Mouse (Mus musculus) erythroblast, embryonic 14.5 days (primary cell): ENCODE results near the gene Ifna11. TPM values are rescaled to one million over a fixed set of nuclear protein-coding genes. Genes with fewer than 3 reads are reported as not detected.
"Not testable (repeated sequence)": the region's sequence is repeated elsewhere in the genome, so short reads cannot be mapped to it uniquely, and the experiment has no call there.

ENCODE experiments used
- H3K27me3 ChIP-seq: 2 replicates; pipeline ENCODE4 v1.6.1; 2012; ENCODE audit warnings: inconsistent platforms; ENCODE audit not compliant: control insufficient read depth
- H3K36me3 ChIP-seq: 2 replicates; pipeline ENCODE4 v1.6.1; 2012; ENCODE audit warnings: mild to moderate bottlenecking, inconsistent platforms; ENCODE audit not compliant: control insufficient read depth
- H3K4me1 ChIP-seq: 2 replicates; pipeline ENCODE4 v1.6.1; 2012; ENCODE audit warnings: inconsistent platforms; ENCODE audit not compliant: control insufficient read depth
- H3K4me3 ChIP-seq: replicated peaks from 2 replicates; pipeline ENCODE3; 2012; ENCODE audit warnings: moderate library complexity, mild to moderate bottlenecking, inconsistent platforms
- H3K9me3 ChIP-seq: 2 replicates; pipeline ENCODE4 v1.6.1; 2012; ENCODE audit warnings: low read length, inconsistent platforms, mixed read lengths; ENCODE audit not compliant: control insufficient read depth
- GATA1 ChIP-seq: IDR thresholded peaks from 2 replicates; pipeline ENCODE4 v1.6.1; 2012; ENCODE audit warnings: low read length, inconsistent platforms, mixed read lengths
- TAL1 ChIP-seq: IDR thresholded peaks from 3 replicates; pipeline ENCODE4 v1.6.1; 2012; ENCODE audit warnings: low read length, inconsistent platforms, mixed read lengths
- polyA plus RNA-seq: library from polyadenylated mRNA; stranded (reverse); fragments of >175 nt; gene quantifications from 2 replicates; pipeline ENCODE4 v1.2.3, GENCODE M21; 2012

Ifna11 gene
- polyA plus RNA-seq, 1 experiment, result not detected

DNA sequence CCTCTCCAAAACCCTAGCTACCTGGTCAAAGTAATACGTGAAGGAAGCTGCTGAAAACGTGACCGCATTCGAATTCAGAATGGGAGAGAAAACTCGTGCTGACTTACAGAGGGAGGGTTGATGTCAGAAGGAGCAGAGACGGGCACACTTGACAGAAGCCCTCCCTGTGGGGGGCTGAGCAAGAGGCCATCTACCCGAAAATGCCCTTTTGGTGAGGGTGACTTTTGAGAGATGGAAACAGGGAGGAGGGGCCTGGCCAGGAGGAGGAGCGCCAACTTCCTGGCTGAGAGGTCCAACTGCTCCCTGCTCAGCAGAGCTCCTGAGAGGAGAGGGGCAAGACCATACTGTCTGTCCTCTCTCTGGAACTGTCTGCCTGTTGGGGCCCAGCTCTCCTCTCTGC lies 14.5 kb upstream of the Ifna11 start, which contains the start of gene Gm13288:
Gene Gm13288, plus strand, starts transcription at position 301 of the 400 bp plus-strand sequence.
- not testable (repeated sequence) for H3K27me3 ChIP-seq, H3K4me3 ChIP-seq, H3K36me3 ChIP-seq, H3K9me3 ChIP-seq, H3K4me1 ChIP-seq

DNA sequence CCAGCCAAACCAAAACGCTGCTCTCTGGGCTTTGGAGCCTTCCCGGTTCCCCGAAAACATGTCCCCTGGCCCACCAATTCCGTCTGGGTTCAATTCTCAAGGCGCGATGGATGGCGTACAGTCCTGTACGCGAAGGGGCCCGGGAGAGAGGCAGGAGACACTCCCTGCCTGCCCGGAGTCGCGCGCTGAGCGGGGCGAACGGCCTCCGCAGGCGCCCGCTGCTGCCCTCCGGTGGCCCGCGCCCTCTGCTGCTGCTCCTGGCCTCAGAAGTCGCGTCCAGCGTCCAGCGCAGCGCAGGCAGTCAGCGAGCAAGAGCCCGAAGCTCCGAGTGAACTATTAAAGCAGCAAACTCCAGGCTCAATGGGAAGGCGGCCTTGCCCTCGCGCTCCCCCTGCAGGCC lies 14.0 kb upstream of the Ifna11 start:
- H3K36me3 ChIP-seq, H3K27me3 ChIP-seq, H3K4me3 ChIP-seq, H3K4me1 ChIP-seq, H3K9me3 ChIP-seq: not testable (repeated sequence)

DNA sequence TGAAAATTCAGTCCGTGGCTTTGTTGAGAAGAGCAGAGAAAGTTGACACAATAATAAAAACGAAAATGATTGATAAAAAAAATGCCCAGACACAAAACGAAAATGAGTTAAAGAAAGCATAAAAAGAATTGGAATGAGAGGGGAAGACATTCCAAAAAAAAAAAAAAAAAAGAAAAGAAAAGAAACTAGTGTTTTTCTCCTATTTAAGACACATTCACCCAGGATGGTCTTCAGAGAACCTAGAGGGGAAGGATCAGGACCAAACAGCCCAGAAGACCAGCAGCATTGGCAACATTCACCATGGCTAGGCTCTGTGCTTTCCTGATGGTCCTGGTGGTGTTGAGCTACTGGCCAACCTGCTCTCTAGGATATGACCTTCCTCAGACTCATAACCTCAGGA lies 3.8 kb upstream of the Ifna11 start, which contains the start of gene Ifna7:
Gene Ifna7, plus strand, starts transcription at position 301 of the 400 bp plus-strand sequence.
- no peaks in the 10 kb centered on the region for H3K9me3 ChIP-seq
- H3K4me1 ChIP-seq, result no peaks in the 10 kb centered on the region
- no peak within 1 kb of the TSS for H3K4me3 ChIP-seq
- no peak for TF ChIP-seq TAL1
- no peak for TF ChIP-seq GATA1
- no peaks in the 10 kb centered on the region for H3K27me3 ChIP-seq
- no peaks in the 10 kb centered on the region for H3K36me3 ChIP-seq

DNA sequence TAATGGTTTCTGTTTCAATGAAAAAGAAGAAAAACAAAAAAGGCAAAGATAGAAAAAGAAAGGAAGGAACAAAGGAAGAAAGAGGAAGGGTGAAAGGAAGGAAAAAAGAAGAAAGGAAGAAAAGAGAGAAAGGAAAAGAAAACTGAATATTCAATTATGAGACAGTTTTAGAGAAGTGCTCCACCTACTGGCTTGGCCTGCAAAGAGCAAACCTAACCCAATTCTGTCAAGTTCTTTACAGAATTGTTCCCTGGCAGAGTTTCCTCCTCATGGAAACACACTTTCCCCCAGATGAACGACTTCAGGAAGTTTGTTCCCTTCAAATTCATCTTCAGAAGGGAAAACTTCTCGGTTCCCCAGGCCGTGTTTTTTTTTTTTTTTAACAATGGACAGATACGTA lies 3.2 kb downstream of the Ifna11 start:
- TF ChIP-seq GATA1 (no peak), TAL1 (no peak)
- Histone ChIP-seq H3K4me3 (no peak overlapping the region), H3K27me3 (no peaks in the 10 kb centered on the region), H3K4me1 (no peaks in the 10 kb centered on the region), H3K9me3 (no peaks in the 10 kb centered on the region), H3K36me3 (no peaks in the 10 kb centered on the region)

DNA sequence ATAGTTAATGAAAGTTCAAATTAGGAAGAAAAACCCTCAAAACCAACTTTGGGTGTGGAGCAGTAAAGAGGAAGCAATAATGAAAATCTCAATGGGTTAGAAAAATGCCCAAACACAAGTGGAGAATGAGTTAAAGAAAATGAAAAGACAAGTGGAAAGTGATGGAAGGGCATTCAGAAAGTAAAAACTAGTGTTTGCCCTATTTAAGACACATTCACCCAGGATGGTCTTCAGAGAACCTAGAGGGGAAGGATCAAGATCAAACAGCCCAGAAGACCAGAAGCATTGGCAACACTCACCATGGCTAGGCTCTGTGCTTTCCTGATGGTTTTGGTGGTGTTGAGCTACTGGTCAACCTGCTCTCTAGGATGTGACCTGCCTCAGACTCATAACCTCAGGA lies 7.4 kb downstream of the Ifna11 start, which contains the start of gene Ifna6:
Gene Ifna6, plus strand, starts transcription at position 301 of the 400 bp plus-strand sequence.
- not testable (repeated sequence) for H3K36me3 ChIP-seq, H3K4me1 ChIP-seq, H3K27me3 ChIP-seq, H3K4me3 ChIP-seq, H3K9me3 ChIP-seq

DNA sequence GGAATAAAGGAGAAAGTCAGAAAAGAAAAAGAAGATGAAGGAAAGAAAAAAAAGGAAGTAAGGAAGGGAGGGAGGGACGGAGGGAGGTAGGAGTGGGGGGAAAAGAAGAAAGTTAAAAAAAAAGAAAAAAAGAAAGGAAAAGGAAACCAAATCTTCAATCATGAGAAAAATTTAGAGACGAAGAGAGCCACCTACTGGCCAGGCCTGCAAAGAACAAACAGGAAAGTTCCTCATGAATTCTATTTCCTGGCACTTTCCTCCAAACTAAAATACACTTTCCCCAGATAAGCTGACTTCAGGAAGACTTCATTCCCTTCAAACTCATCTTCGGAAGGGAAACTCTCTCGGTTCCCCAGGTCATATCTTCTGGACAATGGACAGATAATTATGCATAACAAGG lies 10.8 kb downstream of the Ifna11 start:
- Histone ChIP-seq H3K4me3 (no peak overlapping the region), H3K27me3 (no peaks in the 10 kb centered on the region), H3K4me1 (no peaks in the 10 kb centered on the region), H3K36me3 (no peaks in the 10 kb centered on the region), H3K9me3 (no peaks in the 10 kb centered on the region)
- no peak for TF ChIP-seq GATA1
- no peak for TF ChIP-seq TAL1

DNA sequence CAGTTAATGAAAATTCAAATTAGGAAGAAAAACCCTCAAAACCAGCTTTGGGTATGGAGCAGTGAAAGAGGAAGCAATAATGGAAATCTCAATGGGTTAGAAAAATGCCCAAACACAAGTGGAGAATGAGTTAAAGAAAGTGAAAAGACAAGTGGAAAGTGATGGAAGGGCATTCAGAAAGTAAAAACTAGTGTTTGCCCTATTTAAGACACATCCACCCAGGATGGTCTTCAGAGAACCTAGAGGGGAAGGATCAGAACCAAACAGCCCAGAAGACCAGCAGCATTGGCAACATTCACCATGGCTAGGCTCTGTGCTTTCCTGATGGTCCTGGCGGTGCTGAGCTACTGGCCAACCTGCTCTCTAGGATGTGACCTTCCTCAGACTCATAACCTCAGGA lies 15.5 kb downstream of the Ifna11 start, which contains the start of gene Ifna5:
Gene Ifna5, plus strand, starts transcription at position 301 of the 400 bp plus-strand sequence.
- H3K27me3 ChIP-seq, H3K36me3 ChIP-seq, H3K9me3 ChIP-seq, H3K4me3 ChIP-seq, H3K4me1 ChIP-seq: not testable (repeated sequence)

DNA sequence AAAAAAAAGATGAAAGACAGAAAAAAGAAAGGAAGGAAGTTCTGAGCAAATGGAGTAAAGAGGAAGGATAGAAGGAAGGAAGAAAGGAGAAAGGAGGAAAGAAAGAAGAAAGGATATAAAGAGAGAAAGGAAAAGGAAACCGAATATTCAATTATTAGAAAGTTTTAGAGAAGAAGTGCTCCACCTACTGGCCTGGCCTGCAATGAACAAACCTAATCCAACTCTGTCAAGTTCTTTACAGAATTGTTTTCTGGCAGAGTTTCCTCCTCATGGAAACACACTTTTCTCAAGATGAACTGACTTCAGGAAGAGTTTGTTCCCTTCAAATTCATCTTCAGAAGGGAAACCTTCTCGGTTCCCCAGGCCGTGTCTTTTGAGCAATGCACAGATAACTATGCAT lies 19.1 kb downstream of the Ifna11 start:
- Histone ChIP-seq H3K9me3 (no peaks in the 10 kb centered on the region), H3K4me1 (no peaks in the 10 kb centered on the region), H3K4me3 (no peak overlapping the region), H3K36me3 (no peaks in the 10 kb centered on the region), H3K27me3 (no peaks in the 10 kb centered on the region)
- TF ChIP-seq GATA1 (no peak), TAL1 (no peak)

DNA sequence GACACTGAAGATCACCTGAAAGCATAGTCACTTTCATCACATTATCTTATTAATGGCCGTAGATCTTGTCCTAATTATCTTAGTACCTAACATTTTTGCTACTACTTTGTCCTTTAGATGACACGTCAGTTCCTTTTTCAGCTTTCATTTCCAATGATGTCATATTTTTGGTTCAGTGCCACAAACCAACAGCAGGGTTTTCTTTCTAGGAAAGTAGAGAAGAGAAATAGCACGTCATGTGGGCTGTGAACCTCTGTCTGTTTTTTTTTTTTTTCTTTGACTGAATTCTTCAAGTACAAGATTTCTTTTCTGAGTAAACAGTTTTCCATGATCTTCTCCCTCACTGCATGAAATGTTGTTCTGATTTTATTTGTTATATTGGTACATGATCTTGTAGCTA lies 20.3 kb downstream of the Ifna11 start:
- Histone ChIP-seq H3K27me3 (no peaks in the 10 kb centered on the region), H3K4me1 (no peaks in the 10 kb centered on the region), H3K9me3 (no peaks in the 10 kb centered on the region), H3K4me3 (no peak overlapping the region), H3K36me3 (no peaks in the 10 kb centered on the region)
- TF ChIP-seq TAL1, result no peak
- TF ChIP-seq GATA1, result no peak

DNA sequence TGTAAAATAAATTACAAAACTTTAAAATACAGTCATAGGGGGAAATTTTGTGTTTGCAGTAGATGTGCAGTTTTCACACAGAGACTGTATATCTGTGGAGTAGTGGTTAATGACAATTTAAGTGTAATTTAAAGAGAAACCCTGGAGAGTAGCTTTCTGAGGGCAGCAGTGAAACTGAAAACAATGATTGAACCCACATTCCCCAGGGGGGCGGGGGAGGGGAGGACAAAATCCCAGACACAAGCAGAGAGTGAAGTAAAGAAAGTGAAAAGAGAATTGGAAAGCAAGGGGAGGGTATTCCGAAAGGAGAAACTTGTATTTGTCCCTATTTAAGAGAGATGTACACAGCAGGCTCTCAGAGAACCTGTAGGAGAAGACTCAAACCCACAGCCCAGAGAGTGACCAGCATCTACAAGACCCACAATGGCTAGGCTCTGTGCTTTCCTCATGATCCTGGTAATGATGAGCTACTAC lies 21.7 kb downstream of the Ifna11 start, which contains the start of gene Ifna4:
Gene Ifna4, plus strand, starts transcription at position 424 of the 474 bp plus-strand sequence.
- Histone ChIP-seq H3K9me3 (no peaks in the 10 kb centered on the region), H3K36me3 (no peaks in the 10 kb centered on the region), H3K4me1 (no peaks in the 10 kb centered on the region), H3K4me3 (no peak within 1 kb of the TSS), H3K27me3 (no peaks in the 10 kb centered on the region)
- TF ChIP-seq TAL1, result no peak
- TF ChIP-seq GATA1, result no peak
